Mouse (Mus musculus) liver, postnatal 0 days (tissue): ENCODE measurements around the gene Nedd9.

Source experiments
- CTCF ChIP-seq: sonication (generic); IDR thresholded peaks from 2 replicates; pipeline ENCODE4 v1.5.1; 2016; ENCODE audit warnings: antibody characterized with exemption, low read depth
- EP300 ChIP-seq: IDR thresholded peaks from 2 replicates; pipeline ENCODE4 v1.6.1; 2016; ENCODE audit warnings: antibody characterized with exemption, low read depth, mild to moderate bottlenecking

DNA sequence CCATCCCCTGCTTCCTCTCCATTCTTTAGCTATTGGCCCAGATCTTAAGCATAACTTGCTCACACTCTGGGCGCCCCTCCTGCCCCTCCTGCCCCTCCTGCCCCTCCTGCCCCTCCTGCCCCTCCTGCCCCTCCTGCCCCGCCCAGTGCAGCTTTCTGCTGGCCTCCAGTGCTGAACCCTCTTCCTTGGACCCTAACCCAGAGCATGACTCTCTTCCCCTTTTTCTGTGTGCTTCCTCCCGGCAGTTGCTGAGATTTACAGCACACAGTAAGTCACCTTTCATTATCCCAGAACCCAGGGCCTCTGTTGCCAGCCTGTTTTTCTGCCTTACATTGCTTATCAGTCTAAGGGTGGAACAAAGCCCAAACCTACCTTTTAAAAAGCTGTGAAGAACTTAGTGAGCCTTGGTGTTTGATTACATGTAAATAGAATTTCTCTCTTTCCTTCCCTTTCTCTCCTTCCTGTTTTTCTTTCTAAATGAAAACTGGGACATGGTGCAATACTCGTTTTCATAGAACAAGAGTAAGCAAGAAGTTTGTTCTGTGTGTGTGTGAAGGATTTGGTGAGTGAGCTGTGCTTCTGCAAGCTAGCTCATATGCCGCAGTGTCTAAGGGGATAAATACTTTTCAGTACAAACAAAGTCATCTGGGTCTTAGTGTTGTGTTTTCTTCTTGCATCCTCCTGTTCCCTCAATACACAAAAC is 223.7 kb downstream of the Nedd9 start:
- TF ChIP-seq CTCF = no peak
- TF ChIP-seq EP300 = no peak
